Mouse (Mus musculus): ENCODE data around the gene Zcchc24.
A peak's percentile ranks its signal among the peaks of the same experiment; 100 is the strongest.

Gene Zcchc24

DNA sequence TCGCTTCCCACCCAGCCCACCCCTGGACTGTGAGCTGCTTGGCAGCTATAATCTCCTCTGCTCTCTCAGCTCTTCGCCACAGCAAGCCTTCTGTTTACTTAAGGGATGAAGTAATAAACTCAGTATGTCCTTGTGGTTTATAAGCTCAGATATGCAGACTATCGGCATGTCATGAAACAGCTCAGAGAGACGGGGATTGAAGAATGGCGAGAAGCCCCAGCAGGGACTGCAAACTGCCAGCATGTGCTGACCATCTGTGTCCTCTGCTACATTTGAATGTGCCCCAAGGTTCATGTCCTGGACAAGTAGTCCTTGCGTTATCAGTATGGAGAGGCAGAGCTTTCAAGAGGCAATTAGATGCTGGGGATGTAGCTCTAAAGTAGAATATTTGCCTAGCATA lies 7.5 kb upstream of the Zcchc24 start:
- DNase-seq (ENCODE audit: low spot score): no peak

DNA sequence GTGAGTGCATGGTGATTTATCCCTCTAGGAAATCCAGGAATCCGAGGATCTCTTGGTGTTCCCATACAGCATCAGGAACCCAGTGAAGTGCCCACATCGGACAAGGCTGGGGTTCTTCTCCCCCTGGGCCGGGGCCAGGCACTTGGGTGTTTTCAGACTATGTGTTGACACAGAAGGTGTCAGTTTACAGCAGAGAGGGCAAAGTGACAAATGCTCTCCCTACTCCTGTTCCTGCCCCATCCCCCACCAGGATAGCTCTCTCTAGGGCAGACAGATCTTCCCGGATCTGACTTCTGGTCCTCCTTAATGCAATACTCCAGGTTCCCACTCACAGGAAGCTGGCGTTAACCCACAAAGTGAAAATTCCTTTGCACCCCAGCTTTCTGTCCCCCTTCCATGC lies 5.3 kb upstream of the Zcchc24 start:
- no peak for DNase-seq (ENCODE audit: low spot score)

DNA sequence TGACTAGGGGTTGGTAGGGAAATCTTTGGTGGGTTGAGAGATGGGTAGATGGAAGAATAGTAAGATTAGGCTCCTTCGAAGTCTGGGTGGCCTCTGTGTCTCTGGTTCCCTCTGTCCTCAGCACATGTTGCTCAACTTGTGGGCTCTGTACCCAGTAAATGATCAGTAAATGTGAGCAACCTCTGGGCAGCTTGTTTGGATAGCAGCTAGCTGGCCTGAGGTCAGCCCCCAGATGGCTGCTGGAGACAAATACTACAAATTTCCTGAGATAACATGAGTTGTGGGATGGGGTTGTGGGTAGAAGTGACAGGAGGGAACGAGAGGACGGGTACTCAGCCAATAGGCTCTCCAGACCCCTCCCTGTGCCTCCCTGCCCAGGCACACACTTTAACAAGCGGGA lies 4.2 kb upstream of the Zcchc24 start:
- no peak for DNase-seq (ENCODE audit: low spot score)

DNA sequence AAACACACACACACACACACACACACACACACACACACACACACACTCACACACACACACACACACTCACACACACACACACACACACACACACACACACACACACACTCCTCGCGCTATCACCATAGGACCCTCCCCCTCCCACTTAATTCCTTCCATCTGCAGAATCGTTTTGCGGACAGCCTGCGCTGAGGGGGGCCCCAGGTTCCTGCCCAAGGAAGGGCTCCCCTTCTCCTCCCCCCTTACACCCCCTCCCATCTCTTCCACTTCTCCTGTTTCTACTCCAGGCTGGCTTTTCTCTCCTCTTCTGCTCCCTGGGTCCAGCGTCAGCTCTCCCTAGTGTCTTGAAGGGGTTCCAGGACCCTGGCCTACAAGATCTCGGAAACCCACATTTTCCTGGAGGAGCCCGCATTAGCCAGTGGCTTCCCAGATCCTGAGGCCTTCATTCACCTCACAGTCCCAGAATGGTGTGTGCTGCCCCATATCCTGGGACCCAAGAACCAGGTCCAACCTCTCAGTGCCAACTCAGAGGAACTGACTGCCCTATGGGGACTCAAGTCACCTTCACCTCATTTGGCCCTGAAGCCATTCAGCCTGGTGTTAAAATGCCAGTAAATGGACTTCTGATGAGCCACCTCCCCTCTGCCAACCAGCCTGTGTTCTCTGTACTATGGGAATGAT lies 927 bp upstream of the Zcchc24 start:
- DNase-seq (ENCODE audit: low spot score): no peak

DNA sequence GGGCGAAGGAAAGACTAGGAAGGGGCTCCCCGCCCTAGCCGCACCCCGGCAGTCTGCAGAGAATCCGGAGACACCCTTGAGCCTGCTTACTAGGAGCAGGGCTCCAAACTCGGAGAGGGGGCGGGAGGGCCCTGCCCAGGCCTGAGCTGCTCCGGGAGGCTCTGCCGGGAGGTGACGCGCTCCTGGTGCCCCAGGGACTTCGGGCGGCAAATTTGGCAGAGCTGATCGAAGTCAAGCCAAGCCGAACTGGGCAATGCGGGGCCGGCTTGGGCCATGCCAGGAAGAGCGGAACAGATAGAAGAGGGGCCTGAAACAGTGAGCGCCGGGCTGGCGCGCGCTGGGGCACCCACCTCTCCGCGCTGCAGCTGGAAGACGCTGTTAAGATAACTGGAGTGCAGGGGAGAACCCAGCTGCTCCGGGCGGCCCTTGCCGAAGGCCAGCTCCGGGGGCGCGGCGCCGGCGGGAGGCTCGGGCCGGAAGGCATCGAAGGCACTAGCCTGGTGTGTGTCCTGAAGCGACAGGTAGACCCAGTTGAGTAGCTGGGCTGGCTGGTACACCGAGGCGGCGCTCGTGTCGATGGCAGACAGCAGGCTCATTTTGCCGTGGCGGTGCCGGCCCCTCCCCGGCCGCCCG lies 462 bp downstream of the Zcchc24 start:
- DNase-seq (ENCODE audit: low spot score): no peak

DNA sequence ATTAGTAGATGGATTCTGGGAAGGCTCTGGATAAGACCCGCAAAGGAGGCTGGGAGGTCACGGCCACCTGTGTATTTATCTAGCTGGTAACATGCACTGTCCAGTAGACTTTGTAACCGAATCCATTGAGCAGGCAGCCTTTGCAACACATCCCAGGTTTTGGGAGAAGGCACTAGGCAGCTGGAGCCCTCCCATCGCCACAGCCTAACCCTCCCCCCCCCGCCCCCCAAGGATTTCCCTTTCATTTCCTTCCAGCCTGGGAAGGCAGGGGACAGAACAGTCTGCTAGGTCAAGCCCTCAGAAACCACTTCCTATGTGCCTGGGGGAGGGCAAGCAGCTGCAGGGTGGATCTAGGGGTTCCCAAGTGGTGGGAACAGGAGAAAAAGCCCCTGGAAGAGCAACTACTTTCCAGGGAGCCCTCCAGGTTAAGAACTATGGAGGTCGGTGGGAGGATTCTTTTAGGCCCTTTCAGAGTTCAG lies 1.1 kb downstream of the Zcchc24 start:
- DNase-seq (ENCODE audit: low spot score): no peak

DNA sequence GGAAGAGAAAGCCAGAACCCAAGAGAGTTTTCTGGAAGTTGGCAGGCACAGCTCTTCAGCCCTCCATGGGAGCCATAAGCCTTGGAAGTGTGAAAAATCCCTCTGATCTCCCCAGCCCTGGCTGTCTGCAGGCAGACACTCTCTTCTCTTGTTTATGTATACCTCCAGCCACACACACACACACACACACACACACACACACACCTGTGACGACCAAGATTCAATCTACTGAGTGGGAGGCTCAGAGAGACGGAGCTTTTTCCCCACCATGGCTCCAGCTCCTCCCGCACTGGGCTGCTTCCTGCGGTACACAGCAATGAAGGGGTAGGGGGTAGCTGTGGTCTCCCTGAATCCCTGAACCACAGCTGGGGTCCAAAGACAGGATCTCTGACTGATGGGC lies 2.4 kb downstream of the Zcchc24 start:
- DNase-seq (ENCODE audit: low spot score): no peak

DNA sequence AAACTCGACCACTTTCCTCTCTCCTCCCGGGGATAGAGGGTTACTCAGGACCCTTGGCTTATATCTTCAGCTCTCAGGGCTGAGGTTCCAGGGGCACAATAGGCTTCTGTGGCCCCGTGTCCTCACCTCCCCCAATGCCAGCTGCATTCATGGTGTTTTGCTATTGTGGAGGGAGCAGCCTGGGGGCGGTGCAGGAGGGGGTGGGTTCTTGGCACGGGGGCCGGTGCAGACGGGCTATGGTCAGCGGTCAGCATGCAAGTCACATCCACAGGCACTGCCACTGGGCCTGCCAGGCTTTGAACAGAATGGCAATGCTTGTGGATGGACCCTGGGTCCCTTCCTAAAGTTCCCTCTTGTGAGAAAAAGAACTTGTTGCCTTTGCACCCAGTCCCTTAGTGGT lies 2.9 kb downstream of the Zcchc24 start:
- peak; percentile 73 for DNase-seq (ENCODE audit: low spot score)

DNA sequence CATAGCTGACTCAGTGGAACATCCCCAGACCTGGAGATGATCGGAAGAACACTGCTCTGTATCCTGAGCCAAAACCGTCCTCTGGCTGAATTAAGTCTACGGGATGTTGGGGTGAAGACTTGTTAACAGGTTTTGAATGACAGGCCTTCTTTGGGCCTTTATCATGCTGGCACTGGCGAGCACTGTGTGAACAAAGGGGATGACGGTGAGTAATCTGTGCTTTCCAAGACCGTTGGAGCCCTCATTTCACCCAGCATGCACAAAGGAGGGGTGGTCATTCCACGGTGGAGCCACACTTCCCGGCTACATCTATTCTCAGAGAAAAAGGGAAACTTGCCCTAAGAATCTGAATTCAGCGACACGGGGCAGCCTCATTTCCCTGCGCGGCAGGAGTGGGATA lies 3.7 kb downstream of the Zcchc24 start:
- DNase-seq (ENCODE audit: low spot score): no peak

DNA sequence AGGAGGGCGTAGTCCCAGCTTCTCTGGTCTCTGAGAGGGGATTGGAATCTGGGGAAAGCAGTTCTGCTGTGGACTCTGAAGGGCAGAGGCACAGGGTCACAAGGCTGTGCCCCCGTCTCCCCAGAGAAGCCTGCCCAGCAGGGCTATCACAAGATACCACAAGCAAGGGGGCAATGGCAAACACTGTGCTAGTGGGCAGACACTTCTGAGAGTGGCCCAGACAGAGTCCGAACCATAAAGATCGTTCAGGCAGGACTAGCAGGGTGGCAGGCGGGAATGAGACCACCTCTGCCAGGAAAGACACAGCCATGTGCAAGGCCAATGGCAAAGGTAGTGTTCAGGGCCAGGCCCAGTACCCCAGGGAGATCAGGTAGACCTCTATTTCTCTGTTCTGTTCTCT lies 7.7 kb downstream of the Zcchc24 start:
- DNase-seq (ENCODE audit: low spot score): no peak

DNA sequence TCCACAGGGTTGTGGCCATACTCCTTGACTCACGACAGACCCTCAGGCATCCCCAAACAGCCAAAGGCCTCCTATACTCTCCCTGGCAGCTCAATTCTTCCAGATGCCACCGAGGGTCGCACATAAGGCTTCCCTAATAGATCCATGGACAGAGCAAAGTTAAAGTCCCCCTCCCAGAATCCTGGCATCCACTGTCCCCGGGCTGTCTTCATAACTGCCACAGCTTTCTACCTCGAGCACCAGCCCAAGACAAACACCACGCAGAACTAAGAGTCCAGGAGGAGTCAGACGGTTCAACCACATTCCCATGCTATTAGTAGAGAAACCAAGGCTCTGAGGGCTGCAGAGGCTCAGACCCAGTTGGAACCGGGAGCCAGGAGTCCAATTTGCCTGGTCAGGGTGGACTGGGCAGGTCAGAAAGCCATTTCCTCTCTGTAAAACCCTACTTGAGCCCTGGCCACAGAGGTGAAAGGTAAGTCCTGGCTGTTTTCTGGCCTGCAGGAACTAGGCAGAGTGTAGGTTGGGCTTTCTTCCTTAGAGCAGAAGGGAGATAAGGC lies 8.8 kb downstream of the Zcchc24 start:
- no peak for DNase-seq (ENCODE audit: low spot score)

DNA sequence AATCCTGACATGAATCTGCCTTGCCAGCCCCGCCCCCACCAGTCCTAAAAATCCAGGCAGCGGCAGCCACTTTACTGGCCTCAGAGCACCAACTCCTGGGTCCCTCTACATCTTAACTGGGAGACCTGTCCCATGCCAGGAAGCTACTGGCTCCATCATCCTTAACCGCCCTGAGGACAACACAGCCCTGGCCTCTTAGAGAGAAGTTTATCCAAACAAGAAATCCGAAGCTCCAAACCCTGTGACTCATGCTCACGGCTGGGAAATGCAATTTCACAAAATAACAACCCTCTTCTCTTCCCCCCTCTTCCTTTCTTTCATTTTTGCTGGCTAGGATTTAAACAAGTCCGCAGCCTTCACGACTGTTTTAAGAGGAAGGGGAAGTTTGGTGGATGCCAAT lies 9.3 kb downstream of the Zcchc24 start:
- DNase-seq (ENCODE audit: low spot score): no peak

DNA sequence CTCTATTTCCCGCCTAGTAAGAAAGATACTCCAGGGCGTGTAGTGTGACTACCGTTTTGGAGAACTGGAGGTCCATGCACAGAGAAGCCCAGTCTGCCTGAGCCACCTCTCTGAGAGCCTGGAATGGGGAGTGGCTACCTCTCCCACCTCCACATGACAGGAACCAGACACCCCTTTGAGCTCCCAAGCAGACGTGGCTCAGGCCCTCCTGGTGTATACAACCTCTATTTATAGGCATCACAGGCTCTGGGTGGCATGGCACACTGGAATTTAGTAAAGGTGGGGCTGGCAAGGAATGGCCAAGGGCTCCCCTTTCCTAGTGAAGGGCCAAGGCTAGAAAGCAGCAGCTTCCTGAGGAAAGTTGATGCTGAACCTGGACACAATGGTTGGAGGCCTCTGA lies 10.9 kb downstream of the Zcchc24 start:
- DNase-seq (ENCODE audit: low spot score): no peak

DNA sequence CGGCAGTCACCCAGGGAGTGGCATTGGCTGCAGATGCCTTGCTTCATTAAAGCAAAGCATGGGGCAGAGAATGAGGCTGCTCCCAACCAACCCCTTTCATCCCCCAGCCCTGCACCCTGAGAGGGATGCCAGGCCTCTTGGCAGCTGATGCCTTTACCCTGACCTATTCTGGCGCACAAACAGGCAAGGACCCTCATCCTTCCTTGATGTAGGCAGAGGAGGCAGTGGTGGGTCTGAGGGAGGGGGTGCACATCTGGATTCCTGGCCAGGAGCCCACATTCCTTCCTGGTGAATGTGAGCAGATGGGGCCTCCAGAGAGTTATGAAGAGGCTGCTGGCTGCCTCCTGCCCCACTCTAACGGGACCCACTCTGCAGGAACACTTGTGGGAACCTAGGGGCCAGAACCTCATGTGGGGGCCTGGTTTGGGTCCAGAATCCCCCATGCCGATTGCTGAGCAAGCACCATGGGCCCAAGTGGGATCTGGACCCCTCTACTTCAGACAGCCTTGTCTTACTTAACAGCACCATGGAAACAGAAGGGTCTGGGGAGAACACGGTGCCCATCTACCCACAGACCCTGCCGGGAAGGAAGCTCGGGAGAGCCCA lies 12.4 kb downstream of the Zcchc24 start:
- no peak for DNase-seq (ENCODE audit: low spot score)

DNA sequence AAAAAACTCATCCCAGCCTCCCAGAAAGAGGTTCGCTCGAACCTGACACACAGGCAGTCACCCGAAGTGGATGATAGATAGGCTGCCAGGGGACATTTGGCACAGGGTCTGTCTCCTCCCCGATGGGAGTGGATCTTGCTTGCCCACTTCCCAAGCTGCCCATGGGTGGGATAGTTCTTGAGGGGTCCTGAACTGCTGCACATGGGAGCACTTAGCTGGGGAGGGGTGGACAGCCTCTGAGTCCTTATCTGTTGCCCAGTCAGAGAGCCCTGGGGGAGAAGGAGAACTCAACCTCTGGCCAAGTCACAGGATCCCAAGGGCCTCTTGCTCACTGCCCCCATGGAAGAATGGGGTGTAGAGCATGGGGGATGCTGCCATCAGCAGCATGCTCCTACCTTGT lies 13.3 kb downstream of the Zcchc24 start:
- no peak for DNase-seq (ENCODE audit: low spot score)

DNA sequence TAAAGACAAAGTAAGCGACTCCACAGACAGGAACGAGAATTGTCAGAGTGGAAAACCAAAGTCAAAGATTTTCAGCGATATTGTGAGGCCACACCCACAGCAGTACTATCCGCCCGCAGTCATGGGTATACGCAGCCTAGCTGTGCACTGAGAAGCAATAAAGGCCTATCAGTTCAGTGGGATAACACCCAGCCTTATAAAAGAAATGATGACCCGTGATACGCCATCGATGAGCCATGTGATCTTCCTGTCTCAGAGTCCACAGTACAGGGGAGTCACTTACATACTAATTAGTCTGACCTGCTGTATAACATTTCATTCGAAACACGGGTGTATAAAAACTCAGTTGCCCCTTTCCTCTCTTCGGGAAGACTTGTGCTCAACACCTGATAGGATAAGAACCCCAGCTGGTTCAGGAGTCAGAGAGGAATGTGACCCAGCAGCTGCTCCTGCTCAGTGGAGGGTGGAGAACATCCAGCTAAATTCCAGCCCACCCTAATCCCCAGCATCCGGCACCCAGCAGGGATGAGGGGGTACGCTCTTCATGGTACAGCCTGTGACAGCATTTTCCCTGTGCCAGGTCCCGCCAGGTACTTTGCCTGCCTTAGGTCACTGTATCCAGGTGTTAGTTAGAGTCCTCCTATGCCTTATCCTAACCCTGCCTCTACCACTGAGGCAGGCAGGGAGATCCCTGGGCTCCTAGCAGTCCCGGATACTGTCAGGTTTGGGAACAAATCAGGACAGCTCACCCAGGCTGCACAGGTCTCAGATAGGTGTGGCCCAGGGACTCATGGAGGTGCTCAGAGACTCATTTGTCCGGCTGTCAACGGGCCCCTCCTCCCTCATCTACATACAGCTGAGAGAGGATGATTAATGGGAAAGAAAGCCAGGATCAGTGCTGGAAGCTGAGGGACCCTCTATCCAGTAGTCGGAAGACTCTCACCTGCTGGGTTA lies 14.0 kb downstream of the Zcchc24 start:
- DNase-seq (ENCODE audit: low spot score): no peak

DNA sequence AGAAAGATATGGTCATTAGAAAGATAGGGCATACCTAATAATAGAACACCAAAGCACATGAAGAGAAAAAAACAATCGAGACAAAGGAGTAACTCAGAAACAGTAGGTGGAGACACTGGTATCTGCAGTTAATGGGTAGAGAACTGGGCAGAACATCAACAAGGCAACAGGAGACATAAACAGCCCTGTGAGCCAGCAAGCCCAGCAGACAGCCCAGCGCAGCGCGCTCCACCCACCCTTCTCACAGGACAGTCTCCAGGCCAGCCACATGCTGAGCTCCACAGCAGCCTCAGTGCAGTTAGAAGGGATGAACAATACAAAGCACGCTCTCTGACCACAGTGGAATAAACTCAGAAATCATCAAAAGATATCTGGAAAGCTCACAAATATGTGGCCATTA lies 15.8 kb downstream of the Zcchc24 start:
- DNase-seq (ENCODE audit: low spot score): no peak

DNA sequence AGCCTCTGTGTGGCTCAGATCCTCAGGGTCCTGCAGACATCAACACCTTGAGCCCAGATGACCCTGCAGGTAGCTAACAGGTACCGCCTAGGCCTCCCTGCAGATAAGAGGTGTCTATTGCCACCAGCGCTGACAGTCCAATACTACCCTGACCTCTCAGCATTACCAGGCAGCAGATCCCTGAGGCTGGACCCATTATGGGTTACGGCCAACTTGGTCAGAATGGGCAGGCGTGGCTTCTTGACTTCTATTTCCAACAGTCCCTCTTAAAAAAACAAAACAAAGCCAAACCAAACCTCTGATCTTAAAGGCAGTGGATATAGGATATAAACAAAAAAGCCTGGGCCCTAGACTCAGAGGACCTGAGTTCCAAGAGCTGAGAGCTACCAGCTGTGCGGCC lies 17.8 kb downstream of the Zcchc24 start:
- no peak for DNase-seq (ENCODE audit: low spot score)

DNA sequence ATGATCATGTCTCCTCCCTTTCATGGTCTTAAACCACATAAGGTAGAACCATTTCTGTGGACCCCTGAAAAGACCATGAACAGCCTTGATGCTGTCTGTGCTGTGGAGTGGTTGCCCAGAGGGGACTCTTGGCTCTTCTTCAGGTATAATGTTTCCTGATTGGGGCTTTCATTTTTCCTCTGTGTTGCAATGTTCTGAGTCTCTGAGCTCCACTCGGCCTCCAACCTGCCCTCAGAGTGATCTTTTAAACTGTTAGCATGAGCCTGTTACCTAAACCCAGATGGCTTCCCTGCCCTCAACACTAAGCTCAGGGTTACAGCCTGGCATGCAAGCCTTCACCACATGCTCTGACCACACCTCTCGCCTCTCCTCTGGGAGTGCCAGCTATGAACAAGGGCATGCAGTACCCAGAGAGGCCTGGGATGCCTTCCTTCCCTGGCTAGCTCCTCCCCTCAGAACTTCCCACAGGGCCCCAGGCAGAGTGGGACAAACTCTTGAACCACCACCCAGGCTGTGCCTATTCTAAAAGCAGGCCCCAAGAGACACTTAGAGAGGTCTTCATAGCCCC lies 18.3 kb downstream of the Zcchc24 start:
- no peak for DNase-seq (ENCODE audit: low spot score)

DNA sequence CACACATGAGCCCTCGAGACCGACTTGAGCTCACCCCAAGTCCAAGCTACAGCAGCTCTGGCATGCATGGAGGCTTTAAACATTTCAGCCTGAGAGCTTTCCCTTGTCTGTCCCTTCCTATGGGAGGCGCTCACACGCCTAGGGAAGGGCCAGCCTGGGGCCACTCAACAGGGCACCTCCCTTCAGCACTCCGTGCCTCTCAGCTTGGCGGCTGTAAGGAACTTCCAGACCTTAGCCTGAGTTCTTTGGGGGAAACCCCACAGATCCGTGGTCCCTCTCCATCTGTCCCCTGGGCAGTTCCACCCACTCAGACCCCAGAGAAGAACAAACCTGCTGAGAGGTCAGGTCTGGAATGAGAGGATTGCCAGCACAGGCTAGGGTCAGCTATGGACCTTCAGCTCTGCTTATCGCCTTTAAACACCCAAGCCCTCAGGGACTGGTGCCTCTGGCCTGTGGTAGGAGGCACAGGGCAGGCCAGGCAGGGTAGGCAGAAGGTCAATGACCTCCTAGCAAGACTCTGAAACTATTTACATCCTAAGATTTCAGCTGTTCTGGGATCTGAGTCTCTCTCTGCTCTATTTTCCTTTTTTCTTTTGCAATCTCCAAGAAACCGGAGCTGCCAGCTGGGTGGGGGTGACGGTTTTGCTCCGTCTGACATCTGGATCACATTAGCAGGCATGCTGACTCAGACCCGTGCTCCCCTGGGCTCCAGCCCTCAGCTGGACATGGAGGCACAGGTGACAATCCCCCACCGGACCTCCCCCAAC lies 19.5 kb downstream of the Zcchc24 start:
- no peak for DNase-seq (ENCODE audit: low spot score)

Data from left cerebral cortex, adult 11 months (tissue).